Mouse (Mus musculus): ENCODE measurements around the gene Tctn1.
A peak's percentile ranks its signal among the peaks of the same experiment; 100 is the strongest.

Tctn1 gene

GRCm38 (mm10) chr5:122245186-122245585 lies 19.1 kb downstream of the Tctn1 start:
- peak; percentile 39 for DNase-seq

DNA sequence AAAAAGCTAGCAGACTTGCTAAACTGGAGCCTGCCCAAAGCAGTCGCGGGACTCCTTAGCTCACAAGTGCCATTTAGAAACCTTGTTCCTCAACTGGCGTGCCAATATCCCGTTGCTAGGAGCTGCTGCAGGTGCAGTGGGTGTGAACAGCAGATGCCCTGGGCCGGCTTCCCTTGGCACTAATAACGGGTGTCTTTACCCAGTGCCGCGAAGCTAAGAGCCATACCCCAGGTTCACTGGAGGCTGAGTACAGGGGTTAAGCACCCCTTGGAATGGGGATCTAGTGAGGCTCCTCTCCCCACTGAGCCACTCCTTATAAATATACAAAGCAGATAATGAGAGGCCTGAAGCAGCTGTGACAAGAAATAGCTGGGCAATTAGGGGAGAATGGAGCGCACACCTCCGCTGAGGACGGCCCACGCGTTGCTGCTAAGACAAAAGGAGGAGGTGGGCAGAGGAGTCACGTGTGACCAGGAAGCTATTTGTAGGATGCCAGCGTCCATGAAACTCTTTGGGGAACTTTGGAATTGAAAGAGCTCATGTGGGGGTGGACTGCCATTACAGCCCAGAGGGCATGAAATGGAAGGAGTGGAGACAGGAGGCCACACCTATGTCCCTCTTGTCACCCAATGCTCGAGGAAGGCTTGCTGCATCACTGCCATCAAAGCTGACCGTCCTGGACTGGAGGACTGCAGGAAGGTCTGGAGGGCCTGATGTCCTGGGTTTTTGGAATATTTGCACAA lies 20.3 kb downstream of the Tctn1 start:
- DNase-seq: no peak

GRCm38 (mm10) chr5:122242521-122243123 lies 21.6 kb downstream of the Tctn1 start:
- no peak for DNase-seq

- no peak for DNase-seq
These were observed 23.3 kb downstream of the Tctn1 start for GRCm38 (mm10) chr5:122240989-122241388.

DNA sequence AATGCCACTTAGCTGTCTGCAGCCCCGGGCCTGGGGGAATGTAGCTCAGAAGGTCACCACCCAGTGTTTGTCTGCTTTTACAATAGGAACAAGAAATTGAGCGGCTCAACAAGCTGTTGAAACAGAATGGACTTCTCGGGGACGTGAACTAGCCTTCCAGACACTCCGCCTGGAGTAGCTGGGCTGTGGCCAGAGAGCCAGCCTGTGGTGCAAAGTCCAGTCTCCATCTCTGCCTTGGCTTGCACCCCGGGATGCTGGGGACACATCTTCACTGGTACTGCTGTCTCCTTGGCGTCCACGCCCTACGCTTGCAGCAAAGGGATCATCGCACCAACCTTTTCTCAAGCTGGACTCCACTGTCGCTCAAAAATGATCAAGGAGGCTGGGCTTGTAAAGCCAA lies 23.7 kb downstream of the Tctn1 start:
- DNase-seq: no peak

GRCm38 (mm10) chr5:122239618-122240017 lies 24.6 kb downstream of the Tctn1 start:
- DNase-seq: no peak

DNA sequence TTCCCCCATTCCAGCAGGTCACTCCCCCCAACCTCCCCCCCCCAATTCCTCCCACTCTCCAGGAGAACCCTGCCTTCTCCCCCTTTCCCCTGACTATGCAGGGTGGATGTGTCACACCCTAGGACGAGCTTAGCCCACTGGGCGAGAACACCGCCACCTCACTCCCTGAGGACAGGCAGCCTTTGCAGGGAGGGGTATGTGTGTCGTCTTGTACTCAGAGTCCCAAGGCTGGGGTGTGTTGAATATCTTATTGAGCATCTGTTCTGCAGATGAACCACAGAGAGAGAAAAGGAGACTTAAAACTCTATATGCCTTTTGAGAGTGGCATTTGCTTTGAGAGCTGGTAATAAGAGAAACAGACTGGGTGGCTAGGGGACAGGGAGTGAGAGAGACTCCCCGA lies 27.1 kb downstream of the Tctn1 start:
- DNase-seq: no peak

- no peak for DNase-seq
These were observed 28.9 kb downstream of the Tctn1 start for GRCm38 (mm10) chr5:122235196-122235836.

DNA sequence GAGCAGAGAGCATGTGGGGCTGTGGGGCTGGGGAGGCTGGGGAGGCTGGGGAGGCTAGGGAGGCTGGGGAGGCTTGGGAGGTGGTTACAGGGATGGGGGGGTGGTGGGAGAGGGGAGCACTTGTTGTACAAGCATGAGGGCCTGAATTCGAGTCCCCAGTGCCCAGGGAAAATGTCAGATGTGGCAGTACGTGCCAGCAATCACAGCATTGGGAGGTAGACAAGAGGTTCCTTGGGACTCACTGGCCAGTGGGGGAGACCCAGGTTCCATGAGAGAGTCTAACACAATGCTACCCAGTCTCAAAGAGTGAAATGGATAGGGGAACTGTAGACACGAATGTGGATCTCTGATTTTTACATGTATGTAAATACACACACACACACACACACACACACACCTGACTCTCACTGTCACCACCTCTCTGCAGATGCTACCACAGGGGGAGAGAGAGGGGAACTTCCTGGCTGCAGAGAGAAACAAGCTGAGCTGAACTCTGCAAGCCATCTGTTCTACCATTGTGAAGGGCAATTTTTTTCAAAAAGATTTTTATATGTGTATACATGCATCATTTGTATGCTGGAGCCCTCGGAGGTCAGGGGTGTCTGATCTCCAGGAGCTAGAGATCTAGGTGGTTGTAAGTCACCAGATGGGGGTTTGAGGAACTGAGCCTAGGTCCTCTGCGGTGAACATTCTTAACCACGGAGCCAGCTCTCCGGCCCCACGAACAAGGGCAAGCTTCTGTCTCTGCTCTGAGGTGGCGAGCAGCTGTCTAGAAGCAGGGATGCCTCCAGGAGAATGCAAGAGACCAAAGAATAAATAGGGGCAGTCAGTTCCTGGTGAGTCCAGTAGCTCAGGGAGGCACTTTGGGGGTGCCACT lies 29.7 kb downstream of the Tctn1 start:
- DNase-seq: no peak

DNA sequence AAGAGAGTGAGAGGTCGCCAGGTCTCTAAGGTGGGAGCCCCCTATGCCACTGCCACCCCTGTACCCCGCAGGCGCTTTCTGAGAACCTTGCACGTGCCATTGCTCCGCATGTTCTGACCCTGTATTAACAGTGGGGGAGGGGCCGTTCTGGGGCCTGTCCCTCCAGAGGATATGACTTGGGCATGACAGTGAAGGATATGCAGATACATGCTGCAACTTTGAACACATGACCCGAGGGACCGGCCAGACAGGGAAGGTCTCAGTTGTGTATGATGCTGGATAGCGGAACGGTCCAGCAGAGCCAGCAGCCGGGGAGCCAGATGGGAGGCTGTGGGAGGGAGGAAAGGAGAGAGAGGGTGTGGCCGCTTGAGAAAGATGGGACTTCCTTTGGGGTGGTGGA lies 30.6 kb downstream of the Tctn1 start:
- DNase-seq: no peak

DNA sequence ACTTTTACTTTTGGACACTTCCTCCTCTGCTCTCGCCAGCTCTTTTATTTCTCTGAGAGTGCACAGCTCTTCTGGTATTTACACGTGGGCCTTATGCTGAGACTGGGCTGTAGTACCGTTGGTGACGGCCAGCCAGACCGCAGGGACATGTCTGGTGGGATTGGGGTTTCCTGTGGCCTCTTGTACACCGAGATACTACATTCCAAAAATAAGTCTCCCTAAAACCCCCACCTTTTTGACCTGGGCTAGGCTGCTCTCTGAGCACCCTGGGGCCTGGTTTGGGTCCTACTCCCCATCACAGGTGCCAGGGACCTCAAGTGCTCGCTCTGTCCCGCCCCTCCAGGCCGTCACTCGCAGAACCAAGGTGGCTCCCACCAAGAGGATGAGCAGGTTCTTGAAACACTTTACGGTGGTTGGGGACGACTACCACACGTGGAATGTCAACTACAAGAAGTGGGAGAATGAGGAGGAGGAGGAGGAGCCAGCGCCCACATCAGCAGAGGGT lies 31.1 kb downstream of the Tctn1 start:
- no peak for DNase-seq

DNA sequence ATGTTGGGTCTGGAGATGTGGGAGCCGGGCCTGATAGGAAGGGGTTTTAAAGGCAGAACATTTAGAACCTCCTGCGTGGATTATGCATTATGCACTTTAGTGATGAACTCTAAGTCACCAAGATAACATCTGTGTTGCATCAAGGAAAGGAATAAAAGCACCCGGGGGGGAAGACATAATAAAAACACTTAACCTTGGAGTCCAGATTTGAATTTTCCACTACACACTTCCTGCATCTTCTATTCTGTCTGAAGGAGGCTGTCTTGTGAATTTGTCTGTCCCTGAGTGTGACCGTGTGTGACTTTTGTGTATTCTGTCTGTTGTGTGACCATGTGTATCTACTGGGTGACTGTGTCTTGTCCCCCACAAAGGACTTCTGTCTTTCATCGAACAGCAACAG lies 32.3 kb downstream of the Tctn1 start:
- DNase-seq: no peak

- DNase-seq: no peak
These were observed 32.8 kb downstream of the Tctn1 start for GRCm38 (mm10) chr5:122231431-122231830.

DNA sequence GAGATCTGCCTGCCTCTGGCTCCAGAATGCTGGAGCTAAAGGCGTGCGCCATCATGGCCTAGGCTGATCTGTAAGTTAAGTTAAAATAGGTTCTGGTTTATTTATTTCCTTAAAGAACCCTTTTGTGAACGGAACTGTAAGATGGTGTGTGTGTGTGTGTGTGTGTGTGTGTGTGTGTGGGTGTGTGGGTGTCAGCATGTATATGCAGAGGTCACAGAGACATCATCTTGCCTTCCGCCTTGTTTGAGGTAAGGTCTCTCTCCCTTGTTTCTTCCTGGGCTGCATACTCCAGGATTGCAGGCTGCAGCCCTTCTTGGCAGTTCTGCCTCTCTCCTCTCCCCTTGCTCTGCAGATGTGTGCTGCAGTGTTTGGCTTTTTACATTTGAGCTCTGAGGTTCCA lies 33.4 kb downstream of the Tctn1 start:
- DNase-seq: no peak

DNA sequence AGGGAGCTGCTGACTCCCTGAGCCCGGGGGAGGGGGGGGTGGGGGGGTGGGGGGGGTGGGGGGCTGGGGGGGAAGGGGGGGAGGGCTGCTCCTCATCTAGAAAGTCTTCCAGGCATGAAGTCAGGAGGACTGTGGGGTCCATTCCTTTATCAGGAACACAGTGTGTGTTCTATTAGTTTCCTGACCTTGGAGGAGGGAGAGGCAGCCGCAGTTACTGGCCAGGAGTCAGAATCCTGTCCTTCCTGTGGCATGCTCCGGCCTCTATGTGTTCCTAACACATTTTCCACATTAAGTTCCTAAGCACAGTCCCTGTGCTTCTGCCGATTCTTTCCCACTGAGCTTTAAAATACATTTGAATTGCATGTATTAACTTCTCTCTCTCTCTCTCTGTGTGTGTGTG lies 35.5 kb downstream of the Tctn1 start:
- DNase-seq: no peak

DNA sequence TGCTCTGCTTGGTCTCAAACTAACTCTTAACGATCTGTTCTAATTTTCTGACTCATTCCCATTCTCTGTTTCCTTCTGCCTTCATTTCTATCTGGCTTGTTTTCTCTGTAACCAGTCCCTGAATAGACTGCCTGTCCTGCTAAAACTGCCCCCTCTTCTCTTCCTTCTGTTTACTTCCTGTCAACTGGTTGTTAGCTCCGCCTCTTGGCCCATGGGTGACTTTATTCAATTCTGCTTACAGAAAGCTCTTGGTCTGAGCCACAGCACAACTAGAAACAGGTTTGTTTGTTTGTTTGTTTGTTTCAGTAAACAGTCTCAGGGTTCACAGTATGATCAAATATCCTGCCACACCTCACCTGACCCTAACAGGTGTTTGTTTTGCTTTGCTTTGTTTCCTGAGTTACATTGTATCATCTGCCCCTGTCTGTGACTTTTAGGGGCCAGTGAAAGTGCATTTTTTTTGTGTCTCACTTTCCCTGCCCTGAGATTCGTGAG lies 35.9 kb downstream of the Tctn1 start:
- no peak for DNase-seq

GRCm38 (mm10) chr5:122224291-122224690 lies 40.0 kb downstream of the Tctn1 start:
- no peak for DNase-seq

DNA sequence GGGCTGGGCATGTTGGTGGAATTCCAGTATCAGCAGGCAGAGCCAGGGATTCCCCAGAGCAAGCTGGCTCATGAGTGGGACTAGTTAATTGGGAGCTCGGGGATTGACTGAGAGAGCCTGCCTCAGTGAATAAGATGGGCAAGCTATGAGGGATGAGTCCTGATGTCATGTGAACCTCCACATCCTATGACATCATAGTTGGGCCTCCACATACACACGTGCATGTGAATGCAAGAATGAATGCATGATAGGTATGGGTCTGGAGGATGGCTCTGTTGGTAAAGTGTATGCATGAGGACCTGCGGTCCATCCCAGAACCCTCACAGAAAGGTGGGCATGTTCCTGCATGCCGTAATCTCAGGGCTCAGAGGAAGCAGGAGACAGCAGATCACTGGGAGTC lies 43.2 kb downstream of the Tctn1 start:
- DNase-seq: no peak

DNA sequence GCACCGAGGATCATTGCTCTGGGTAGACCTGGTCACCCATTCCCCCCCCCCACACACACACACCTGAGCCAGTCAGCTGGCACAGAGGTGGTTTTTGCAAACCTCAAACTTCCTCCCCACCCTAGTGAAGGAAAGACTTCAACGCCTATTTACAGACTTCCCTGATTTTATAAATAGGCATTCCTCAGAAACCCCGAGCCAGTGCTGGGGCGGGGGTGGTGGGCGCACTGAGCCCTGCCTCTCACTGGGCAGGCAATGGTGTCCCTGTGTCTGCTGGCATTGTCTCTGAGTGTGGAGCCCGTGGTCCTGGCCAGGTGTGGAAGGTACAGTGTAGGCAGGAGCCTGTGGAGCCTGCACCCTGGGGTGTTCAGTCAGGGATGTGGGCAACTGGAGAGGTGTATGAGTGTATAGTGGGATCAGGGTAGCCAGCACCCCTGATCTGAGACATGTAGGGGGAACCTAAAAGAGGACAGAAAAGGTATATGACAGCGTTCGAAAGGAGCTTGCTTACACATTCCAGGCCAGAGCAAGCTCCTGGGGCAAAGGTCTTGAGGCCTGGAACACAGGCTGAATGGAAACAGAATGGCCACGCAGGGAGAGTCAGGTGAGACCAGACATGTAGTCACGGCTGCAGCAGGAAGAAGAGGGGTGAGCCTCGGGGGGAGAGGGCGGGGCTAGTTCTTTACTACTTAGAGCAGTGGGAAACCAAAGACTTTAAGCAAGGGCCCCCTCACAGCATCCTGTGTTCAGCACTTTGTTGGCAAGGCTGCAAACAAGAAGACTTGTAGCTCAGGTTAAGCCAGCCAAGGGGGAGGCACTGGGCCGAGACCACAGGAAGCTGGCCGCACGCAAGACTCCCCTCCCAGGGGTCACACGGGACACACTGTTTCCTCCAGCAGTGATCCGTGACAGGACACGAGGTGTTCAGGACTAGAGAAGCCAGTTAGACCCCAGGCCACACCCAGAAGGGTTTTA lies 44.3 kb downstream of the Tctn1 start:
- no peak for DNase-seq

- DNase-seq: no peak
These were observed 45.3 kb downstream of the Tctn1 start for GRCm38 (mm10) chr5:122218928-122219327.

- no peak for DNase-seq
These were observed 46.0 kb downstream of the Tctn1 start for GRCm38 (mm10) chr5:122218109-122218905.

Measured in right cerebral cortex, postnatal 4 days (tissue).